Mouse (Mus musculus): ENCODE data around the gene Ttbk2. TPM values are rescaled to one million over a fixed set of nuclear protein-coding genes. Genes with fewer than 3 reads are reported as not detected.

Ttbk2 gene
- total RNA-seq (2021) (10 to 100 TPM; 12.6 to 13.3 TPM), polyA plus RNA-seq (2012; rRNA removed) (2.0 and 3.4 TPM in 2 replicates)
- long read RNA-seq, partial matches to known transcripts = 0 of 3 reads
- long read RNA-seq, other reads (novel, unspliced or antisense) = 2 of 3 reads

GRCm38 (mm10) chr2:120850424-120851082 lies at the start of gene Ttbk2:
TSS of gene Ttbk2 (minus strand) at chr2:120850604.
- Histone ChIP-seq H3K4me1 (ENCODE audit: control insufficient read depth, insufficient read depth, low read length) (peaks cover 1% of the 10 kb centered on the region; the same call in 1 of the 2 replicates), H3K27ac (peak within 1 kb of the TSS; percentile 85), H3K27me3 (ENCODE audit: control insufficient read depth, insufficient read depth, low read length) (no peaks in the 10 kb centered on the region), H3K9ac (ENCODE audit: low read depth, low read length) (peak within 1 kb of the TSS; percentile 74), H3K79me2 (replicated peaks; ENCODE audit: control insufficient read depth, insufficient read depth, low read length) (no peaks in the 10 kb centered on the region; the same call in none of the 2 replicates), H3K4me3 (peak within 1 kb of the TSS; percentile 72), H3K36me3 (ENCODE audit: control insufficient read depth, insufficient read depth, low read length) (no peaks in the 10 kb centered on the region)
- peak; percentile 49 for TF ChIP-seq CTCF (IDR thresholded peaks at IDR 0.05)
- 0 out of 2 replicates have a peak, but pooled peaks have one; percentile 7 for TF ChIP-seq EP300 (IDR thresholded peaks at IDR 0.05; ENCODE audit: insufficient read depth, low read depth, low read length)
- TF ChIP-seq POLR2A (IDR thresholded peaks at IDR 0.05; ENCODE audit: insufficient read depth, low read depth, low read length) = peak; percentile 76
- DNase-seq = peak; percentile 98 to 100
- 1% methylated on average over 39 of the region's 39 CpGs for WGBS
- intact Hi-C loops (cut with DNase I) = loop anchor here (2.0 kb wide), 1 partner anchor 118 kb away; no protein-coding TSS in a partner anchor

GRCm38 (mm10) chr2:120896361-120896760 lies 46.0 kb upstream of the Ttbk2 start:
- H3K27me3 ChIP-seq (ENCODE audit: control insufficient read depth, insufficient read depth, low read length) = no peaks in the 10 kb centered on the region
- H3K36me3 ChIP-seq (ENCODE audit: control insufficient read depth, insufficient read depth, low read length) = peaks cover 3% of the 10 kb centered on the region
- TF ChIP-seq CTCF (IDR thresholded peaks at IDR 0.05) (no peak), EP300 (IDR thresholded peaks at IDR 0.05; ENCODE audit: insufficient read depth, low read depth, low read length) (no peak), POLR2A (IDR thresholded peaks at IDR 0.05; ENCODE audit: insufficient read depth, low read depth, low read length) (no peak)
- no peak overlapping the region for H3K4me3 ChIP-seq
- intact Hi-C loops (cut with DNase I) = loop anchor here (5.0 kb wide), 1 partner anchor 41 kb away; no protein-coding TSS in a partner anchor
- no peaks in the 10 kb centered on the region for H3K4me1 ChIP-seq (ENCODE audit: control insufficient read depth, insufficient read depth, low read length)
- no peak overlapping the region for H3K9ac ChIP-seq (ENCODE audit: low read depth, low read length)
- H3K27ac ChIP-seq = no peak overlapping the region
- H3K79me2 ChIP-seq (replicated peaks; ENCODE audit: control insufficient read depth, insufficient read depth, low read length) = no peaks in the 10 kb centered on the region
- no peak for DNase-seq
- 99% methylated on average over 3 of the region's 3 CpGs for WGBS

- H3K27me3 ChIP-seq (ENCODE audit: control insufficient read depth, insufficient read depth, low read length) = no peaks in the 10 kb centered on the region
- intact Hi-C loops (cut with DNase I) = no loop called here
- no peak overlapping the region for H3K4me3 ChIP-seq
- no peak overlapping the region for H3K9ac ChIP-seq (ENCODE audit: low read depth, low read length)
- DNase-seq = no peak
- 81% methylated on average over 5 of the region's 5 CpGs for WGBS
- TF ChIP-seq POLR2A (IDR thresholded peaks at IDR 0.05; ENCODE audit: insufficient read depth, low read depth, low read length) = no peak
- no peak for TF ChIP-seq CTCF (IDR thresholded peaks at IDR 0.05)
- TF ChIP-seq EP300 (IDR thresholded peaks at IDR 0.05; ENCODE audit: insufficient read depth, low read depth, low read length) = no peak
- no peak overlapping the region for H3K27ac ChIP-seq
- H3K79me2 ChIP-seq (replicated peaks; ENCODE audit: control insufficient read depth, insufficient read depth, low read length) = no peaks in the 10 kb centered on the region
- H3K4me1 ChIP-seq (ENCODE audit: control insufficient read depth, insufficient read depth, low read length) = no peaks in the 10 kb centered on the region
- H3K36me3 ChIP-seq (ENCODE audit: control insufficient read depth, insufficient read depth, low read length) = peaks cover 3% of the 10 kb centered on the region
These were observed 37.2 kb upstream of the Ttbk2 start for GRCm38 (mm10) chr2:120887601-120888000.

GRCm38 (mm10) chr2:120873192-120873591 lies 22.8 kb upstream of the Ttbk2 start:
- Histone ChIP-seq H3K79me2 (replicated peaks; ENCODE audit: control insufficient read depth, insufficient read depth, low read length) (no peaks in the 10 kb centered on the region), H3K9ac (ENCODE audit: low read depth, low read length) (no peak overlapping the region), H3K27me3 (ENCODE audit: control insufficient read depth, insufficient read depth, low read length) (no peaks in the 10 kb centered on the region), H3K27ac (no peak overlapping the region), H3K4me3 (no peak overlapping the region), H3K36me3 (ENCODE audit: control insufficient read depth, insufficient read depth, low read length) (peaks cover 9% of the 10 kb centered on the region), H3K4me1 (ENCODE audit: control insufficient read depth, insufficient read depth, low read length) (peaks cover 6% of the 10 kb centered on the region)
- no peak for DNase-seq
- TF ChIP-seq EP300 (IDR thresholded peaks at IDR 0.05; ENCODE audit: insufficient read depth, low read depth, low read length) (no peak), CTCF (IDR thresholded peaks at IDR 0.05) (no peak), POLR2A (IDR thresholded peaks at IDR 0.05; ENCODE audit: insufficient read depth, low read depth, low read length) (no peak)
- intact Hi-C loops (cut with DNase I) = loop anchor here (5.0 kb wide), 1 partner anchor 141 kb away; no protein-coding TSS in a partner anchor
- WGBS = 86% methylated on average over 2 of the region's 2 CpGs

GRCm38 (mm10) chr2:120871447-120872336 lies 21.3 kb upstream of the Ttbk2 start:
- WGBS = 30% methylated on average over 9 of the region's 9 CpGs
- intact Hi-C loops (cut with DNase I) = loop anchor here (5.0 kb wide), 1 partner anchor 139 kb away; no protein-coding TSS in a partner anchor
- peaks cover 6% of the 10 kb centered on the region for H3K4me1 ChIP-seq (ENCODE audit: control insufficient read depth, insufficient read depth, low read length)
- no peaks in the 10 kb centered on the region for H3K79me2 ChIP-seq (replicated peaks; ENCODE audit: control insufficient read depth, insufficient read depth, low read length)
- H3K27ac ChIP-seq = peak overlapping the region; percentile 50
- peaks cover 9% of the 10 kb centered on the region for H3K36me3 ChIP-seq (ENCODE audit: control insufficient read depth, insufficient read depth, low read length)
- H3K27me3 ChIP-seq (ENCODE audit: control insufficient read depth, insufficient read depth, low read length) = no peaks in the 10 kb centered on the region
- H3K4me3 ChIP-seq = no peak overlapping the region
- TF ChIP-seq CTCF (IDR thresholded peaks at IDR 0.05) = no peak
- no peak for TF ChIP-seq POLR2A (IDR thresholded peaks at IDR 0.05; ENCODE audit: insufficient read depth, low read depth, low read length)
- no peak for TF ChIP-seq EP300 (IDR thresholded peaks at IDR 0.05; ENCODE audit: insufficient read depth, low read depth, low read length)
- no peak for DNase-seq
- no peak overlapping the region for H3K9ac ChIP-seq (ENCODE audit: low read depth, low read length)
